Mouse (Mus musculus) spleen, adult 18-20 months (tissue): ENCODE measurements around the gene Cycs.

Experiments
- DNase-seq, 2 experiments: peaks; one replicate each; pipeline ENCODE4 v3.0.0; 2022; ENCODE audit warnings: mixed read lengths in 2 of 2

Gene Cycs

DNA sequence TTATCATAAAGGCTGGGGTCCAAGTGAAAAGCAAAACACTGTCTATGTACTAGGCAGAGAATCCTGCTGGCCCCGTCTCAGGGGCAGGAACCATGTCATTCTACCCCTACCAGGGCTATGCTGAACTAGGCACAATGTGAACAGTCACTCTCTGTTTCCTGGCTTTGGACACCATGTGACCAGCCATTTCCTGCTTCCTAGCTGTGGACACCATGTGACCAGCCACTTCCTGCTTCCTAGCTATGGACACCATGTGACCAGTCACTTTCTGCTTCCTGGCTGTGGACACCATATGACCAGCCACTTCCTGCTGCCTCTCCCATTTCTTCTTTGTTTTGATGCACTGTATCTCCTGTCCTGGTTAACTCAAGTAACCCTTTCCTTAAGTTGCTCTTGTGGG is 23.8 kb downstream of the Cycs start:
- DNase-seq = no peak

DNA sequence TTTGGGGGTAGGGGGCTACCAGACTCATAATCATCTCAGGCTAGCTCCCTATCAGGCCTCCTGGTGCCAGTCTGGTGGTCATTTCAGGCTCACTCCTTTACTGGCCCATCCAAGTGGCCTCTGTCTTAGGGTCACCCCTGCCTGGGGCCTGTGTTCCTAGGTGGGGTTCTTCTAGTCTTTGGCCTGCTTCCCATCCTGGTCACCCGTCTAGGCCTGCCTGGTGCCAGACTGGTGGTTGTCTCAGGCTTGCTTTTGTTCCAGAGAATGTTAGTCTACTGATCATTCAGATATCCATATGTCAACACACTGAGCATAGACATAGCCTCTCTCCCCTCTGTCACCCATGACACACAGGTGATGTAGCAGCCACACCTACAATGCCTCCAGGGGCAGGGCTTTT is 26.7 kb downstream of the Cycs start:
- no peak for DNase-seq

DNA sequence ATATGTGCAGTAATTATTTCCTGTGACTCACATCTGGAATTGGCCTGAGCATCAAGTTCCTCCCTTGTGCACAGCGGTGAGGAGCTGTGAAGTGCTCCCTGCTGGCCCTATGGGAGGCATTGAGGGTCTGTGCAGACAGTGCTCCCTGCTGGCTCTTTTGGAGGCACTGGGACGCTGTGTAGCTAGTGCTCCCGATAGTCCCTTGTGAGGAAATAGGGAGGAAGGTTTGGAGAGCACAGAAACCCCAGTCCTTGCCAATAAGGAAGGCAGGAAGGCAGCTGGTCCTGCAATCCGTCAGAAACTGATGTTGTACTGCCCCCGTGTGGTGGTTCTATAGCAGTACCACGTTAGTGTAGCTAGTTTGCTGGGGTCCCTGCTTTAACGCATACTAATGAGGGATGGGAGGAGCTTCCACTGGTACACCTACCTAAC is 29.9 kb downstream of the Cycs start:
- DNase-seq = peak in 1 of 2 experiments; percentile 51

DNA sequence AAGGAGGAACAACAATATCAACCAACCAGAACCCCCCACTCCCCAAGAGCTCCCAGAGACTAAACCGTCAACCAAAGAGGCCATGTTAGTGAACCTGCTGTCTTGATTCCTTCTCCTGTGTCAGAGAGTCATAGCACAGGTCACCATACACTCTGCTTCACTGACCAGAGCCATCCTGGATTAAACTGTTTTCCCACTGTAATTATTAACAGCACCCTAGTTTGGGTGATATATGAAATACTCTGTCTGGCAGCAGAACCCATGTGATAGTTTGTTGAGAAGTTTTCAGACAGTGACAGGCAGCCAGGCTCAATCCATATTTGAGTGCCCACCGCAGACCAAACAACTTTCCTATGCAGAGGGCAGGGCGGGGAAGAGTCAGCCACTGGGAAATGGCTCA is 31.0 kb downstream of the Cycs start:
- DNase-seq = no peak

DNA sequence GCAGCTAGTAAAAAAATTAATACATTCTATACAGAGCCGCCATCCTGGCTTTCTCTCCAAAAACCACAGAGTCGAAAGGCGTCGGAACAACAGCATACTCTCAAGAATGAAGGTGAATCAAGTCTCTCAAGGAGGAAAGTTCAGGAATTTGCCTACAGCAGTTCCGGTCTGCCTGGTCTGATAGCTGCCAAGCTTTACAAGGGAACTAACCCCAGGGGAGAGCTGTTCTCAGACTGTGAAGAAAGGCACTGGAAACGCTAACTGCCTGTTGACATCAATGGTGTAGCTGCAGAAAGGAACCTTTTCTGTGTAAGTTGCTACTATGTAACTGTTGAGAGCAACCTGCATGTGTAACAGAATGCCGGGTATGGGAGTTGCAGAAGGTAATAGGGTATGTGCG is 34.4 kb downstream of the Cycs start:
- DNase-seq = no peak

DNA sequence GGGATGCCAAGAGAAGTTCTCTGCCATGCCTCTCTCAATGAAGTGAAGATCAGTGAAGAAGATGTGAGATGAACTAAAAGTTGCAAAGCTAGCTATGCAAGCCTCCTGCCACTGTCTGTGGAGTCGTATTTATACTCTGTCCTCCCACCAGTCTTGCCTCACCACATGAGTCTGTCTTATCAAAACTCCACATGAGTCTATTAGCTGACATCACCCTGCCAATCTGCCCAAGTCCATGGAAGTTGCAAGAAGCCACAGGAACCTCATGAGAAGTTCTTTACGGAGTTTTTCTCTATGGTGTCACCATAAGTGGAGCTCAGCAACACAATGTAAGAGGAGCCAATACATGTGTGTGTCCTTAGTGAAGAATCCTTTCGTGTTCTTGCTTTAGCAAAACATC is 35.3 kb downstream of the Cycs start:
- no peak for DNase-seq

DNA sequence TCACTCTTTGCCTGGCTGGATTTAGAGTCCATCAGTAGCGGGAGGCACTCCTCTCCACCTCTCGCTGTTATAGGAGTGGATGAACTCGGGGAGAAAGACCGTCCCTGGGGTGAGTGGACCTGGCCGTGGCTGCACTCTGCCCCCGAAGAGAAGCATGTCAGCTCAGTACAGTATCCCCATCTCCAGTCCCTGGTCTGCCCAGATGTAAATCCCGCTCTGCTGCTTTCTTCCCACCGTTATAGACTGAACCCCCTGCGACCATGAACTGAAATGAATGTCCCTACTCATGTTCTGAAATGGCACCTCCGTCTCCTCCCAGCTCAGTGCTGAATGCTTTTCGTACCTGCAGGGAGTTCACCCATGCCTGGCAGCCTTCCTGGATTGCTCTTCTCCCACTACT is 37.1 kb downstream of the Cycs start:
- no peak for DNase-seq

DNA sequence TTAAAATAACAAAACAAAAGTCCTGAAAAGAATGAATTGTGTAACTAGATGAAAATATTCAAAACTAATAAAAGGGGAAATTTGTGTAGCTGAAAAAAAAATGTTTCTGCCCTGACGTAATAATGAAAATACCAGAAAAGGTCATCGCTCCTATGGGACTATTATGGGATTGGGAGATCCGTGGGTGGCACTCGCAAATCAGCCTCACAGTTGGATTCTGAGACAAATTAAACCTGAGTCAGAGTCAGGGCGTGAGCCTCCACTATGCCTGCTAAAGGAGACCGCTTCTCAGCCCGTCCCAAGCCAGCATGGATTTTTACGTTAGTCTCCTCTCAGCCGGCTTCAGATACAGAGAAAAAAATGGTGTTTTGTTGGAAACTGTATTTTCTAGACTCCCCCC is 38.9 kb downstream of the Cycs start:
- DNase-seq = no peak

DNA sequence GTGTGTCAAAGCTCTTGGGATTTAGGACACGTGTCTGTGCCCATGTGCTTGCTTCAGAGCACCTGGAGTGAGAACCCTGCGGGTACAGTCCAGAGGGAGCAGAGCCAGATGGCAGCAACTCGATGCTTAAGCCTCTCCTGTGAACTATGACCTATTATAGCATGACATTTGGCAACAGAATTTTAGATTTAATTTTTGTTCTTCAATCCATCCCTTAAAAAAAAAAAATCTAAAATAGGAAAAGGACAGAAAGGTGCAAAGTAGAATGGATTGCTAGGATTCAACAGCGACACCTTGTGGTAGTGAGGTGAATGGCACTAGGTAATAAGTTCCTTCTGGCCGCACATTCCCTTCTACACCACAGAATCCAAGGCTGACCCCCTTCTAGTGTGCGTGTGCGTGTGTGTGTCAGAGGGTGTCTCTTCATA is 39.7 kb downstream of the Cycs start:
- DNase-seq = peak in 1 of 2 experiments; percentile 57

DNA sequence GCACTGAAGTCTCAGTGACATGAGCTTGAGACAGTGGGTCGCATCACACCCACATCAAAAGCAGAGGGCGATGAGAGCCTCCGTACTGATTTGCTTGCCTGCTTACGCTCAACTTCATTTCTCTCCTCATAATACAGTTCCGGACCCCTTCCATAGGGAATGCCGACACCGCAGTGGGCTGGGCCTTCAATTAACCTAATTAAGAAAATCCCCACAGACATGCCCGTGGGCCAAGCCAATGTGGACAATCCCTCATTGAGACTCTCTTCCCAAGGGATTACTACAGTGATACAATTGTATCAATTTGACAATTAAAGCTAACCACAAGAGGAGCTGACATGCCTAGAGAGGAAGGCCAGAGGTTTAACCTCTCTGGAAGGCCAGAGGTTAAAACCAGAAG is 40.5 kb downstream of the Cycs start:
- no peak for DNase-seq

DNA sequence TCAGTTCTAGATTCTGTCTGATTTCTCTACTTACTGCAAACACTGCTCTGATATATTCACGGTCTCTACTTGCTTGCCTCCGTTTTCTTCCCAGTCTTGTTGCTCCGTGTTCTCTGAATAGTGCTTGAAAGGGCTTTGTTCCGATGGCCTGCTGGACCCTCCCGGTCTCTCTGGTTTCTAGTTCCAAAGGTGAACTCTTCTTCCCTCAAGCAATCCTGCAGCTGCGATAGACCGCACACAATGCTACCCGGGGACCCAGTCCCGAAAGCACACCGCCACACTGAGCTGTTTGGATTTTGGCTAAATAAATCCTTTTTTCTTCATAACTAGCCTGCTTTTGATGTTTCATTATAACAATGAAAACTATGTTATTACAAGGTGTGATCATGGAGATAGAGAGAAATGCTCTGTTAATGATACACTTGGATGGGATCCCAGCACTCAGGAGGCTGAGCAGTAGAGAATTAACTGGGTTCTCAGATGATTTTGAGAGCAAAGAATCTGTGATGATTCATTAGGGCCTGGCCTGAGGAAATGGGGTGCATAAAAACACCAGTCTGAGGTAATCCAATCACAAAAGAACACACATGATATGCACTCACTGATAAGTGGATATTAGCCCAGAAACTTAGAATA is 42.0 kb downstream of the Cycs start:
- DNase-seq = no peak

DNA sequence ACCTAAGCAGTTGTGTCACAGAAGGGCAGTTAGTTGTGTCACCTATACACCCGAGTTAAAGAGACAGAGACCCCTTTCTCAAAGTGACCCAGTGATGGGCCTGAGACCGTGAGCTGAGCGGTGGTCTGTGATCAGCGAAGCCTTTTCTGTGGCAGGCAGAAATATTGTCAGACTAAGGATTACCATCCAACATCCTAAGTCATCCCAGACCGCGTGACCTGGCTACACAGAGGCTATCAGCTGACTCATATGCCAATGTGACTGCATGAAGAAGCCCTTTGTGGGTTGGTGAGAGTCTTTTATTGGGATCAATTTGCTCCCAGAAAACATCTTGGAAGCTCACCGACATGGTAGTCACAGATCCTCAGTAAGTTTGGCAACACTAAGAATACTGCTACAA is 43.6 kb downstream of the Cycs start:
- no peak for DNase-seq

DNA sequence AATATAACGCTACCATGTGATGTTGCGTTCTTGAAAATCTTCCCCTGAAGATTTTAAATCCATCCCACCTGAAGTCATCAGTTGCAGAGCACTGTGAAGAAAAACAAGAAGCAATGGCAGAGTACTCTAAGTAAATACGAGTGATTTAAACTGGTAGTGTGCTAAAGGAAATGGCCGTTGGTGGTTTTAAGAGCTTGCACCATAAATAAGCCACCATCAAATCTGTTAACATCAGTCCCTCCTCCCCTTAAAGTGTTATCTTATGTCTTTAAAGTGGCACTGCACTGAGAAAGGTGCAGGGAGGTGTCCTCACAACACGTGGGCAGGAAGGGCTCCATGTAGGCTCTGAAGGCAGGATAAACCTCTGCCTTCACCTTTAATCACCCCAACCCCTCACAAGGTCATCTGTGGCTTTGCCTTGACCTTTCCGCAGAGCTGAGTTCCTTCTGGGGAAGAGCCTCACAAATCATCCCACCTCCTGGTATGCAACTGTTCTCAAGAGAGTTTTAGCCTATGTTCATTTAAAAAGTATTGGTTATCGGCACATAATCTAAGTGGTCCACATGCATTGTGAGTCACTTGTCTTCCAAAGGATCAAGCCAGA is 44.7 kb downstream of the Cycs start:
- no peak for DNase-seq

DNA sequence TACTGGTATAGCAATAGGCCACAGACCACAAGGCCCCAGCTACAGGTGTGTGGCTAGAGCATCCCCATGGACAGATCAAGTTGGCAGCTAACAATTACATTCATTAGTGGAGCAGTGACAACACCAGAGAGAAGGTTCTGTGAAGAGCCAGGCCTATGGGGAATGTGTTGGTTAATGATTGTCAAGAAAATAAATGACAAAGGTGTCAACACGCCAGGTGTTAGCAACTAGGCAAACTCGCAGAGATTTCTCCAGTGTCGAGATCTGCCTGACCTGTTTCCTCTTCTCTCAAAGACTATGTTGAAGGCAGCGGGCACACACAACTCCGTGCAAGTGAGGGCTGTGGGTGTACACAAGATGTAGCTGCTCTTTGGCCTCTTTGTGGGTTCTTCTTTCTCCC is 46.2 kb downstream of the Cycs start:
- DNase-seq = no peak

DNA sequence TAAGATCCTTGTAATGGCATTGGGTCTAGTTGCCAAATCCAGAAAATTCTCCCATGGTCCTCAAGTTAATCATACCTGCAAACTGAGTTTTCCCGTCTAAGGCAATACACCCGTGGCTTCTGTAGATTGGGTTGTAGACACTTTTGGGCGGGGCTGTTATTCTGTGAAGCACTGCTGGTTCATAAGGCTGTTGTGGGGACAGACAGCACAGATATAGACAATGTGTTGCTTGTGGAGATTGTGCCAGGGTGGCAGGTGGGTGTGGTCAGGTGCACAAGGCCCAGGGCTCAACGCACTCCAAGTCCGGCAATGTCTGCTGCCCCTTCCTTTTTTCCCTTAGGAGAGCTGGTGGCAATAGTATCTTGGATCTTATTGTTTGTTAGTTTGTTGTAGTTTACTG is 48.0 kb downstream of the Cycs start:
- no peak for DNase-seq
